In genomic region chr1:96046556-96046955, GRCm38 (mm10) we compare ENCODE assay signal across 25 mouse cellular contexts.
"Had no signal": no experiment of that assay in that cellular context is flagged by ENCODE, and none has a peak within 500 bp of the region (broad histone marks: within the 10 kb centered on the region; RNA-seq: fewer than 3 reads in every experiment).

No protein-coding gene starts in this region.

- H3K4me1 ChIP-seq: heart, embryonic 10.5 days; heart, embryonic 12.5 days; hindbrain, embryonic 15.5 days; intestine, embryonic 15.5 days; limb, embryonic 10.5 days; limb, embryonic 12.5 days; liver, embryonic 13.5 days; liver, embryonic 15.5 days had no signal

- H3K4me2 ChIP-seq: heart, embryonic 12.5 days; hindbrain, embryonic 15.5 days; intestine, embryonic 15.5 days; limb, embryonic 12.5 days; liver, embryonic 11.5 days; liver, embryonic 13.5 days; liver, embryonic 15.5 days had no signal

- H3K9me3 ChIP-seq: heart, embryonic 10.5 days; heart, embryonic 12.5 days; hindbrain, embryonic 15.5 days; intestine, embryonic 15.5 days; limb, embryonic 10.5 days; limb, embryonic 12.5 days; liver, embryonic 13.5 days; liver, embryonic 15.5 days had no signal

- DNase-seq: gastrocnemius, adult 2 months; gastrocnemius, postnatal 10 days; gastrocnemius, postnatal 25 days; heart, adult 18-20 months; heart, postnatal 10 days; heart, postnatal 4 days; kidney, adult 18-20 months; kidney, adult 8-10 months; kidney, postnatal 10 days; kidney, postnatal 25 days; kidney, postnatal 4 days; liver; liver, embryonic 13.5 days had no signal

- H3K36me3 ChIP-seq: heart, embryonic 10.5 days; heart, embryonic 12.5 days; hindbrain, embryonic 15.5 days; intestine, embryonic 15.5 days; limb, embryonic 10.5 days; limb, embryonic 12.5 days; liver, embryonic 13.5 days; liver, embryonic 15.5 days had no signal

- ATAC-seq: inflammation-experienced regulatory T-cells, adult 6 months; intestine, embryonic 15.5 days; intestine, postnatal 0 days had no signal

- H3K9ac ChIP-seq: heart, embryonic 12.5 days; hindbrain, embryonic 15.5 days; intestine, embryonic 15.5 days; limb, embryonic 12.5 days; liver, embryonic 13.5 days; liver, embryonic 15.5 days had no signal

- H3K27ac ChIP-seq: gastrocnemius, adult 2 months; heart, embryonic 10.5 days; hindbrain, embryonic 15.5 days; intestine, embryonic 15.5 days; layer of hippocampus, adult 2 months; left cerebral cortex, adult 2 months; limb, embryonic 10.5 days; limb, embryonic 12.5 days; liver, embryonic 13.5 days; liver, embryonic 15.5 days had no signal

- H3K27me3 ChIP-seq: heart, embryonic 12.5 days; hindbrain, embryonic 15.5 days; intestine, embryonic 15.5 days; limb, embryonic 12.5 days; liver, embryonic 13.5 days; liver, embryonic 15.5 days had no signal

- H3K4me3 ChIP-seq: gastrocnemius, adult 2 months; heart, embryonic 10.5 days; heart, embryonic 12.5 days; hindbrain, embryonic 15.5 days; intestine, embryonic 15.5 days; layer of hippocampus, adult 2 months; left cerebral cortex, adult 2 months; limb, embryonic 10.5 days; limb, embryonic 12.5 days; liver, embryonic 13.5 days; liver, embryonic 15.5 days had no signal
